Mouse (Mus musculus) WW6 (cell line): Measurements from ENCODE around the gene Gadd45gip1.
A peak's percentile ranks its signal among the peaks of the same experiment; 100 is the strongest.

ENCODE experiments used
- DNase-seq: peaks from one replicate; pipeline ENCODE4 v3.0.0-alpha.2; 2013; ENCODE audit warnings: low read depth, low spot score

Gadd45gip1 gene

DNA sequence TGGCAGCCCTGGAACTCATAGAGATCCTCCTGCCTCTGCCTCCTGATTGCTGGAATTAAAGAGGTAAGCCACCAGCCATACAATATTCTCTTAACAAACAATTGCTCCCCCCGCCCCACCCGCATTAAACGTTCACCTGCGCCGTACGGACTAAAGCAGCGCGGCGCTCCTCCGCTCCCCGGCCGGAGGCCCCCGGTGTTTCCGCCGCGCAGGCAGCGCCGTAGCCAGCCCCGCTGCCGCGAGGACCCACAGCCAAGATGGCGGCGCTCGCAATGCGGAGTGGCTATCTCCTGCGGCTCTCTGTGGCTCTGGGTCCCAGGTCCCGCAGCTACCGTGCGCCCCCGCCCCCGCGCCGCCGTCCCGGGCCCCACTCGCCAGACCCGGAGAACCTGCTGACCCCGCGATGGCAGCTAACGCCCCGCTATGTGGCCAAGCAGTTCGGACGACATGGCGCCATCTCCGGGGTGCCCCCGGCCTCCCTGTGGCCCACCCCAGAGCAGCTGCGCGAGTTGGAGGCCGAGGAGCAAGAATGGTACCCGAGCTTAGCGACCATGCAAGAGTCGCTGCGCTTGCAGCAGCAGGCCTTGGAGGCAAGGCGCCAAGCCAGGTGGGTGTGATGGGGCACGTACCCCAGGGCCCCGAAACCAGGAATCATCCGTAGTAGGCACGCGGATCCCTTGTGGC, 854 bp downstream of the Gadd45gip1 start:
- no peak for DNase-seq

DNA sequence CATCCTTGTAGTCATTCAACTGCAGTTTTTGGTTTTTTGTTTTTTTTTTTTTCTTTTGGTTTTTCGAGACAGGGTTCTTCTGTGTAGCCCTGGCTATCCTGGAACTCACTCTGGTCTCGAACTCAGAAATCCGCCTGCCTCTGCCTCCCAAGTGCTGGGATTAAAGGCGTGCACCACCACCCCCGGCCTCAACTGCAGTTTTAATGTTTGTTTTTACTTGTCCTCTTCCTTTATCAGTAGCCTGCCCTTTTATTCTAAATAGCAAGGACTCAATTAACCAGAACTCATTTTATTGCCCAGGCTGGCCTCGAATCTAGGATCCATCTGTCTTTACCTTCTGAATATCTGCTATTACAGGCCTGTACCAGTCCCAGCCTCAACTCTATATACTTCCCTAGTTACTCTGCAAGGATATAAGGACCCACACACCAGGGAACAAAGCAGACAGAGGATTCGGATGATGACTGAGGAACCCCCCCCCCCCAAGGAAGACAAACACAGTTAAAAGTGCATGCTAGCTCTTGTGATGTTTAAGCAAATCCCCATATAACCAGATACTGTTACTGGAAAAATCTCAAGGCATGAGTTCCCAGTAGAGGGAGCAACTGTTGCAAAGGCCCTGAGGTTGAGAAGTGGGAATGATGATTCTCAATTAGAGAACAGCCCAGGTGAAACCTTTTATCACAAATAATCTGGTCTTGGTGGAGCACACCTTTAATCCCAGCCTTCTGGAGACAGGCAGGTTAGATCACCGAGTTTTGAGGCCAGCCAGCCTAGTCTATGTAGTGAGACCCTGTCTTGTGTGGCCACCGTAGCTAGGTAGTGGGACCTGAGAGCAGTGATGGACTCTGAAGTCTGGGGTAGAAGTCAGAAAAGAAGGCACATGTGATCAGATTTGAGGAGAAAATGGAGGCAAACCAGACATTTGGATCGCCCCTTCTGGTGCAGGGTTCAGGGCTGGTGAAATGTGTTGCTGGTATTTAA, 1.7 kb downstream of the Gadd45gip1 start:
- DNase-seq = no peak

DNA sequence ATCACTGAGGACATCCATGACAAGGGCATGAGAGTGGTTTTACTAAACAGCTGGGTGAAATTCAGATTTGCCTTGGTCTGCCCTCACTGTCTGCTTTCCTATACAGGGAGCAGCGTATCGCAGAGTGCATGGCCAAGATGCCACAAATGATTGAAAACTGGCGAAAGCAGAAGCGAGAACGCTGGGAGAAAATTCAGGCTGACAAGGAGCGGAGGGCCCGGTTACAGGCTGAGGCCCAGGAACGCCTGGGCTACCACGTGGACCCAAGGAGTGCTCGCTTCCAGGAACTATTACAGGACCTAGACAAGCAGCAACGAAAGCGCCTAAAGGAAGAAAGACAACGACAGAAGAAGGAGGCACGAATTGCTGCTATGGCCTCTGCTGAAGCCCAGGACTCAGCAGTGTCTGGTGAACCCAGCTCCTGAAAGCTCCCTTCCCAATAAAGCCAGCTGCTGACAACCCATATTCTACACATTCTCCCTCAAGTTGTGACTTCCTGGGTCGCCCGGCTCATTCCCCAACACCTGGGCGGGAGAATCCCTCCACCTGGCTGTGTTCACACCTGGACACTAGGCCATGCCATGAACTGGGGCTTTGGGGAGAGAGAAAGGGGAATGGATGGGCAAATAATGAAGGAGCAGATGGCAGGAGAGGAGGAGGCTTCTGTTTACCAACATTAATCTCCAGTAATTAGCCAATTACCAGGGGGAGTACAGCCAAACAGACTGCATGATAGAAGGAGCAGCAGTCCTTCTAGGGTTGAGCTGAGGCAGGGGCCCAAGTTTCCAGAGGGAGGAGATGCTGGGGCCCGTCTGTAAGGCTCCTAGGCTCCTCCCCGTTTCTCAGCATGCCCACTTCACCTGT, 2.9 kb downstream of the Gadd45gip1 start:
- no peak for DNase-seq

DNA sequence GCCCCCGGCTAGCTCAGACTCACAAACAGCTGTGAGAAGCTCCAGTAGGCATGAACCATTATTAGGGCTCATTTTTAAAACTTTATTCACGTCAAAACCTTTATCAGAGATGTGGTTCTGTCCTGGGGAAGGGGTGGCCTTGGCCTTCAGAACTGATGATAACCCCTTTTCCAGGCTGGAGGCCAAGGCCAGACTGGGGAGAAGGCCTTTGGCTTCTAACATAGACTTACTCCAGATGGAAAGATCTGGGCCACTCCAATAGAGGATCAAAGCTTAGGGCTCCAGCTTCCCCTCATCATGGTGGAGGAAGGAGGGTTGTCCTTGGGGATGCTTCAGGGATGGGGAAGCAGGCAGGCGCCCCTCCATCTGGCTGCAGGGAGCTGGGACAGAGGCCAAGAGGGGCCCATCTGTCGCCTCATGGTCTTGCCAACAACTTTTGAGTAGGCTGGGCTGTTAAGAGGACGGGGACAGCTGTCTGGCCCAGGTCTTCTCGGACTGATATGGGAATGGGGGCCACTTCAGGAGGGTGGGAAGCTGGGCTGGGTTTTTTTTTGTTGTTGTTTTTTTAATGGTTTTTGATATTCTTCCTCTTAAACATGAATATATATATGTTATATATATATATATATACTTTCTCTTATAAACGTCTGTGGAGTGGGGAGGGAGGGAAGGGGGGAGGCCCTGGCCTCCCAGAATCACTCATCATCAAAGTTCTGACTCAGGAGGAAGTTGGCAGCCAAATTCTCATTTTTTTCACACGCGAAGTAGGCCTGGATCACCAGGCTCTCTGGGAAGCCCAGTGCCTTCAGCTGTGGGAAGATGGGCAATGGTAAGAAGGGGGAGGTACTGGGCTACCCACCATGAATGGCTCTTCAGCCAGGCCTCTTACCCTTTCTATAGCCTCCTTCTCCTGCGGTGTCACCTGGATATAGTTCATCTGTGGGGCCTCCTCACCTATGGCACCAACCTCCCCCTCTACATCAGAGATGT, 3.8 kb downstream of the Gadd45gip1 start:
- no peak for DNase-seq

DNA sequence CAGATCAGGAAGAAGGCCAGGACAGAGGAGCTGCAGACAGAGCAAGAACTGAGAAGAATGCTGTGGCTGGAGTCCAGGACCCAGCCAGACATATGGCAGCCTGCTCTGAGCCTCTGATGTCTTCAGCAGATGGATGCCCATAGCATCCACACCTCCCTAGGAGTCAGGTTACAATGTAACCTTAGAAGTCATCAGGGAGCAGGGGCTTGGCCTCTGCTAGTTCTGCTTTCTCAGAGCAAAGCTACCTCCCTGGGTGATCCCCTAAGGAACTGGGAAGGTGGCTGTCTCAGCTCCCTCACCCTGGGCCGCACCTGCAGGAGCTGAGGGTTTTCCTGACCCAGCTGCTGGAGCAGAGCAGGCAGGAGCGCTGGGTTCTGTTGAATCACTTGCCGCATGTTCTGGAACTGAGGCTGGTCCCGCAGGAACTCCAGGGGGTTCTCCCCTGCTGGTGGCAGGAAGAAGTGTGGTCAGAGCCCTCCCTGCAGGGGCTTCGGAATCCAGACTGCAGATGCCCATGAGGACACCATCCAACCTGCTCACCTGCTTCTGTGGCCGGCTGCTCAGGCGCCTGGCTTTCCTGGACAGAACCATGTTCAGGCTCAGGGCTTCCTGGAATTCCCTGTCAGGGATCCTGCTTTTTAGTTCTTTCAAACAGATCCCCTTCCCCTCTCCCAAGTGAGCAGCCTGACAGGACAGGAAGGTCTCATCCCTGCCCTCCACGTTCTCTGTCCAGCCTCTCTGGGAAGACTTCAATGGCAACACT, 6.0 kb downstream of the Gadd45gip1 start:
- DNase-seq = no peak

DNA sequence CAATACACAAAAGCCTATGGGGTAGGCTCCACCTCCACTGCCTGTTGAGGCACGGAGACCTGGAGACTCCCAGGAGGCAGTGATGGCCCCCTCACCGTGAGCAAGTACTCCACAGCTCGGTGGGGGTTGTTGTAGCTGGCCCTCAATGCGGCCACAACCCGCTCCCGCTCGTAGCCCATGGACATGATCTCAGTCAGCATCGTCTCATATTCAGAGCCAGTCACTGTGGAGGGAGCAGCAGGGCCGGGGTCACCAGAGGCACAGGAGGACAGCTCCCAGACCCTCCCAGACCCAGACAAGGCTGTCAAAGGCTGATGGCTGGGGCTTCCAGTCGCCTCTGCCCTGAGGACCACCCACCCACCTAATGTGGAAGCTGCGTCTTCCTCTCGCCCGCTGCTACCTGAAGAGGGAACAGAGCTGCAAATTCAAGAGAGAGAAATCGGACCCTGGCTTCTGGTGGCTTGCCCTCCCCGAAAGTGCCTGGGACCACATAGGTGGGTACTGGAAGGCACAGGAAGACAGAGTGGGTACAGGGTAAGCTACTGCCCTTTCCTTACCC, 6.7 kb downstream of the Gadd45gip1 start:
- DNase-seq = no peak

DNA sequence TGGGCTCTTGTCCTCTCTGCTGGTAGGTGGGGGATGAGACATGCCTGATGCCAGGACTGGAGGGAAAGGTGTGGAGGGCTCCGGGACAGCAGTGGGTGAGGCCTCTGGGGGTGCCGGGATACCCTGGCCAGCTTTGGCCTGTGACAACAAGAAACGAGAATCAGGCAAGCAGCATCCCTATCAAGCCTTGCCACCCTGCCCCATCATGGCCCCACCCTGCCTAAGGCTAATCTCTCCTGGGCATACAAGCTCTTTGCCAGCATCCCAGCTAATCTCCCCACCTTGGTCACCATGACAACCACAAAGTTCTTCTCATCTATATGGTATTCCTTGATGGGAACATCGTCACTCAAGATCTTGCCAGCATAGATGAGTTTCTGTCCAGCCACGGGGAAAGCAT, 7.2 kb downstream of the Gadd45gip1 start:
- DNase-seq = no peak

DNA sequence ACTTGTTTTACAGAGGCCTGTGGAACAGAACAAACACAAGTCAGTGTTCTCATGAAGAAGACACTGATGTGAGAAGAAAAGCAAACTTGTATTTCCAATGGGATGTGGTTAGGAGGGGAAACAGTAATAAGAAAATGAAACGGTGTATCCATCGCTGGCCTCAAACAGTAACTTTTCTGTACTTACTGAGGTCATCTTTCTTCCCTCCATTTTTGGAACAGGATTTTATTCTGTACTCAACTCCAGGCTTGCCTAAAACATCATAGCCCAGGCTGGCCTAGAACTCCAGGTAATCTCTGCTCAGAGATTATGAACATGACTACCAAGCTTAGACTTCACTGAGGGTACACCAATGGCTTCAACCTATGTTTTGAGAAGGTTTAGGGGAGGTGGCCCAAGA, 8.1 kb downstream of the Gadd45gip1 start:
- no peak for DNase-seq

DNA sequence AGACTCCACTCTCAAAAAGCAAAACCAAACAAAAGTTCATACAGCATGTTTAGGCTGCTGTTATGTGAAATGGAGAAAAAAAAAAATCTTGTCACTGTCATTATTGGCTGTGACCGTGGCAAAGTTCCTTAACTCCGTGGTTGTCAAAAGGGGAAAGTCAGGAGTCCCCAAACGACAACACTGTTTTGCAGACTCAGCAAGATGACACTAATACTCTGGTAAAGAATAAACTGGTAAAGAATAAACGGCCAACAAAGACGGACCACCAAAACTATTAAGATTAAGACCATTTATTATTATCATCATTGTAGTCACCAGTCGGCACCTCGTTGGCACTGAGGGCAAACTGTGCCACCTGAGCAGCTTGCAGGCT, 8.5 kb downstream of the Gadd45gip1 start:
- no peak for DNase-seq

DNA sequence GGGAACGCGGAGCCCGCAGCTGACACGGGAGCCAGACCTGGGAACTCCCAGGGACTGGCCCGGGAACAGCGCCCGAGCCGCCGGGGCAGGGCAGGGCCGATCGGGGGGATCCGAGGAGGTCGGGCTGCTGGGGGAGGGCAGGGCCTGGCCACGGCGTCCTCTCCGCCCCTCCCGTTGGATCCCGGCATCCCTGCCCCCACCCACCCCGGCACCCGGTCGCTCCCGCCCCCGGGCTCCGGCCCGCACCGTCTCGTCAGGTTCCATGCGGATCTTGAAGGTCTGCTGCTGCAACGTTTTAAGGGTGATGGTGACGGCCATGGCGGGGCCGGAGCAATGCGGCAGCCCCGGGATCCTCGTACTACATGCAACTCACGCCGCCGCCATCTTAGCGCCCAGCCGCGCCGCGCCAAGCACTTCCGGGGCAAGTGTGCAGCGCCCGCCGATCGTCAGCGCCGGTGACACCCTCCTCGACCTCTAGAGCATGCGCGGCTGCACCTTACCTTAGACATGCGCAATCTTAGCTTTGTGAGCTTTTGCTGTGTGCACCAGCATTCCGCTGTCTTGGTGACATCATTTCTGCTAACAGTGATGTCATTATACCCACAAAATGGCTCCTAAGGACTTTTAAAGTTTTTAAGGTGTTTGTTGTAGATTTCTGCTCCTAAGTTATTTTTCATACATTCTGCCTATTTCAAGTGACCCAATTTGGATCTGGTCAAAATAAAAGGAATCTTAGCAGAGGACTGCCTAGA, 9.1 kb downstream of the Gadd45gip1 start, which contains the start of gene Rad23a:
Gene Rad23a (minus strand): TSS at position 418 of the 752 bp plus-strand sequence.
- DNase-seq = peak; percentile 93

DNA sequence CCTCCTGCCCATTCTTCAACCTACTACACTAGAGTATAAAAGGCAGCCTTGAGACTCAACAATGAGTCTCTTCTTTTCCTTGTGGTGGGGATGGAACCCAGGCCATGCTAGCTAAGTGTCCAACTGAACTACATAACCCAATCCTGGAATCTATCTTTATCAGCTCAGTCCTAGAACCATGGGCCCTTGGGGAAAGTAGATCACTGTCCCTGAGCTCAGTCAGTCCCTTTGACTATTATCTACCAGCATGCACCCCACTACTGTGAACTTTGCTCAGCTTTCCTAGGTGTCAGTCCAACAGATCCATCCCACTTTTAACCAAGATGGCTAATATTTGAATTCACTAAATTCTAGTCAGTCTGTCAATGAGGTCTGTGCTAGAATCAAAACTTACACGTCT, 10.2 kb downstream of the Gadd45gip1 start:
- DNase-seq = no peak

DNA sequence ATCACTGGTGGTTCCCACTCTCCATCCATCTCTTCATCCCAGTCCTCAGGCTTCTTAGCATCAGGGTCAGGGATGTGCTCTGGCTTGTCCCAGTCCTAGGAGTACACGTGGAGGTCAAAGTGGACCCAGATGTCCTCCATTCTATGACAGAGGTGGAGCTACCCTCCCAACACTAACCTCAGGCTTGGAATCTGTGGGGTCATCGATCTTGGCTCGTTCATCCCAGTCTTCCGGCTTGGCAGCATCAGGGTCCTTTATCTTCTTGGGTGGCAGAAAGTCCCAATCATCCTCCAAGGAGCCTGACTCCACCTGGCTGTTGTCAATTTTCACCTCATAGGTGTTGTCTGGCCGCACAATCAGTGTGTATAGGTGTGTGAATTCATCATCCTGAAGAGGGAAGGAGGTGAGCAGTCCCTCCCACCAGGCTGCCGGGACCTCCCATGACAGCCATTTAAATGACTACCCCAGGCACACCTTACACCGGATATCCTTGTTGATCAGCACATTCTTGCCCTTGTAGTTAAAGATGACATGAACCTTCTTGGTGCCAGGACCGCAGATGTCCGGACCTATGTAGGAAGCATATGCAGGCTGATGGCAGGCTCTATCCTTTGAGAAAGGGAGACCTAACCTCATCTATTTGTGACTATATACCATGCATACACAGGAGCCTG, 13.2 kb downstream of the Gadd45gip1 start:
- no peak for DNase-seq

DNA sequence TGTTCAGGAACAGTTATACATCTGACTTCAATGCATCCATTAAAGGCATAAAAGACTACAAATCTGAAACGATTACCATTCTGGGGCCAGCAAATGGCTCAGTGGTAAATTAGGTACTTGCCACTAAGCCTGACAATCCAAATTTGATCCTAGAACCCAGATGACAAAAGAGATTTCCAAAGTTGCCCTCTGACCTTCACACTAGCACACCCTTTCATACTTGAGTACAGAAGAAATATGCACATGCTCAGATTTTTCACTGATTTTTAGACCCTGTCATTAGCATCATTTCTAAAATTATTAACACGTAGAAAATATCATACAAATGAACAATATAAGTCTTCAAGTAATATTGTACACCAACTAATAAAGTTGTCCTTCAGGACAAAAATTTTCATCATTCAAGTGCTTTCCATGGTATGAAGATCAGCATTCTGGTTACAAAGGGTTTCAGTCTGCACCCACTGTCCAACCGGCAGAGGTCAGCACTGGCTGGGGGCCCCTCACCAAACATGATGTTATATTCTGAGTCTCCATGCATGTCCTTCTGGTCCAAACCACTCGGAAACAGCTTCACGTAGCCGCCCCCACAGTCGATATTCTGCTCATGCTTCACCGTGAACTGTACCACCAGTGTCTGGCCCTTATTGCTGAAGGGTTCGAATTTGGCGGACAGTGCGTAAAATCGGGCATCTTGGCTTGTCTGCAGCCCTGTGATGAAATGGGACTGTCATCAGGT, 14.2 kb downstream of the Gadd45gip1 start:
- DNase-seq = no peak

DNA sequence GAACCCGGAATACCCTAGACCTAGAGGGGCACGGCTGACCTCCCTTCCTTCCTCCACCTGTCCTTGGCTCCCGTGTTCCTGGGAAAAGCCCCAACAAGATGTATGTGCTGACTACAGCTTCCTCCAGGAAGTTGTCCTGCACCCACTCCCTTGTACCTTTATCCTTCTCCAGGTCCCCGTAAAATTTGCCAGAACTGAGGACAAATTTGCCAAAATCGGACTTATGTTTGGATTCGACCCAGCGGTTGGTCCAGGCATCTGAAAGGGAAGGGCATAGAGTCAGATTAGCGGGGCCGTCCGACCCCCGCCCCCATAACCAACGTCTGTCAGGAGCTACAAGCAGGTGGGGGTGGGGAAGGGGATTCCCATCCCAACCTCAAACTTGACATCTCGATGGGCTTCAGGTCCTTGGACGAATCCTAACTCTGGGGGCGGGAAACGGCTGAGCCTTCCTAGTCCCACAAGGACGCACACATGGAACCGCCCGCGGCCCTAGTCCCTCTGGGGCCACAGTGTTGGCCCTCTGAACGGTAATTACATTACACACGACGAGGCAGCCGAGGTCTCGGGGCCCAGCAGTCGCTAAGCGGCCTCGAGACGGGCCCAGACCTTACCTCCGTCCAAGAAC, 14.9 kb downstream of the Gadd45gip1 start:
- no peak for DNase-seq

DNA sequence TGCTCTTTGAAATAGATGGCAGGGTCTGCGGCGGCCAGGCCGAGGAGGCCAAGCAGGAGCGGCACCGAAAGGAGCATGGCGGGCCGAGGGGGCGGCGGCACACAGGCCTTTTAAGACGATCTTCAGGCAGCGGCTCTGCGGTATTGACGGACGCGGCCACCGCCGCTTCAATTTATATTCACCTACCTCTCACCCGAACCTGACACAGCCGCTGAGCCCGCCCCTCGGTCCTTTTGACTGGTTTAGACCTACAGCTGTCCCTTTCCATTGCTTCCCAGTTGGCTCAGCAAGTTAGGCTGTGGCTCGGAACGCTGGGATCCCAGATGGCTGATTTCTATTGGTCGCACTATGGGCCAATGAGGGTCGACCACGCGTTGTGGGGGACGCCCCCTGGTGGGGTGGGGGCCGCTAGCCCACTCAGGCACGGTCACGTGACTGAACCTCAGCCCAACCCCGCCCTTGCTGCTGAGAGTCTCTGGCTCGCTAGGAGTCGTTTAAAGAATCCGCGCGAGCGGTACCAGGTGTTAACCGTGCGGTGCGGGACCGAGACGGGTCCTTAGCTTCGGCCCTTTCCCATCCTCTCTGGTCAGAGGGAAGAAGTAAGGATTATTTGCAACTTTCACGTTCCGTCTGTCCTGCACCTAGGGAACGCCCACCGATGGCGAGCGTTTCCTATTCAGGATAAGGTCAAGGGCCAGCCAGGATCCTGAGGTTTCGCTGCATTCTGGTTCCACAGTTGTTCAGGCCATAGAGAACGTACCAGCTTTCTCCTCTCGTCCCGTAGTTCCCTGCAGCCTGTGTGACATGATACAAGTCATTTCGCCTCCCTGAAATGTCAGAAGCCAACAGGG, 15.6 kb downstream of the Gadd45gip1 start, which contains the start of gene Calr:
Gene Calr (minus strand): TSS at position 213 of the 851 bp plus-strand sequence.
- DNase-seq = peak; percentile 100
